Mouse (Mus musculus): ENCODE measurements around the gene Slc12a7. TPM values are rescaled to one million over a fixed set of nuclear protein-coding genes. Genes with fewer than 3 reads are reported as not detected.
"Not testable (repeated sequence)": the region's sequence is repeated elsewhere in the genome, so short reads cannot be mapped to it uniquely, and the experiment has no call there.

Gene Slc12a7
- polyA plus RNA-seq, 1 experiment: 53.9 TPM

- no peak overlapping the region for H3K4me3 ChIP-seq (ENCODE audit: insufficient read depth, low read length)
- no peak overlapping the region for H3K27ac ChIP-seq (ENCODE audit: insufficient read depth, low read depth, low read length)
- TF ChIP-seq CTCF (IDR thresholded peaks at IDR 0.05; ENCODE audit: low read depth, low read length) (no peak), POLR2A (IDR thresholded peaks at IDR 0.05; ENCODE audit: borderline replicate concordance, low read depth, low read length) (no peak)
- no peaks in the 10 kb centered on the region for H3K4me1 ChIP-seq (ENCODE audit: control insufficient read depth, insufficient read depth, low read length)
These were observed 33.2 kb upstream of the Slc12a7 start for GRCm38 (mm10) chr13:73699714-73700113.

- no peaks in the 10 kb centered on the region for H3K4me1 ChIP-seq (ENCODE audit: control insufficient read depth, insufficient read depth, low read length)
- no peak for TF ChIP-seq POLR2A (IDR thresholded peaks at IDR 0.05; ENCODE audit: borderline replicate concordance, low read depth, low read length)
- no peak overlapping the region for H3K4me3 ChIP-seq (ENCODE audit: insufficient read depth, low read length)
- H3K27ac ChIP-seq (ENCODE audit: insufficient read depth, low read depth, low read length): no peak overlapping the region
These were observed 32.3 kb upstream of the Slc12a7 start for GRCm38 (mm10) chr13:73700554-73700953.

- Histone ChIP-seq H3K4me3 (ENCODE audit: insufficient read depth, low read length) (no peak overlapping the region), H3K4me1 (ENCODE audit: control insufficient read depth, insufficient read depth, low read length) (no peaks in the 10 kb centered on the region), H3K27ac (ENCODE audit: insufficient read depth, low read depth, low read length) (no peak overlapping the region)
- TF ChIP-seq POLR2A (IDR thresholded peaks at IDR 0.05; ENCODE audit: borderline replicate concordance, low read depth, low read length) (no peak), CTCF (IDR thresholded peaks at IDR 0.05; ENCODE audit: low read depth, low read length) (no peak)
These were observed 31.6 kb upstream of the Slc12a7 start for GRCm38 (mm10) chr13:73701161-73701883.

- no peak for TF ChIP-seq POLR2A (IDR thresholded peaks at IDR 0.05; ENCODE audit: borderline replicate concordance, low read depth, low read length)
- TF ChIP-seq CTCF (IDR thresholded peaks at IDR 0.05; ENCODE audit: low read depth, low read length): no peak
- no peak overlapping the region for H3K4me3 ChIP-seq (ENCODE audit: insufficient read depth, low read length)
- no peak overlapping the region for H3K27ac ChIP-seq (ENCODE audit: insufficient read depth, low read depth, low read length)
These were observed 30.1 kb upstream of the Slc12a7 start for GRCm38 (mm10) chr13:73702776-73703175.

GRCm38 (mm10) chr13:73703486-73703885 lies 29.4 kb upstream of the Slc12a7 start:
- not testable (repeated sequence) for H3K4me3 ChIP-seq (ENCODE audit: insufficient read depth, low read length); H3K4me1 ChIP-seq (ENCODE audit: control insufficient read depth, insufficient read depth, low read length); H3K27ac ChIP-seq (ENCODE audit: insufficient read depth, low read depth, low read length)

More at GRCm38 (mm10) chr13:73702776-73703175, 30.1 kb upstream of the Slc12a7 start:
- H3K4me1 ChIP-seq (ENCODE audit: control insufficient read depth, insufficient read depth, low read length): no peaks in the 10 kb centered on the region

- Histone ChIP-seq H3K27ac (ENCODE audit: insufficient read depth, low read depth, low read length) (no peak within 1 kb of the TSS), H3K4me1 (ENCODE audit: control insufficient read depth, insufficient read depth, low read length) (no peaks in the 10 kb centered on the region), H3K4me3 (ENCODE audit: insufficient read depth, low read length) (no peak within 1 kb of the TSS)
- TF ChIP-seq CTCF (IDR thresholded peaks at IDR 0.05; ENCODE audit: low read depth, low read length): no peak
These were observed 28.1 kb upstream of the Slc12a7 start, which contains the start of gene Slc6a19 for GRCm38 (mm10) chr13:73704694-73705325. Slc6a19 (minus strand) TSS chr13:73704865.

- Histone ChIP-seq H3K4me3 (ENCODE audit: insufficient read depth, low read length) (no peak overlapping the region), H3K27ac (ENCODE audit: insufficient read depth, low read depth, low read length) (no peak overlapping the region), H3K4me1 (ENCODE audit: control insufficient read depth, insufficient read depth, low read length) (no peaks in the 10 kb centered on the region)
- no peak for TF ChIP-seq CTCF (IDR thresholded peaks at IDR 0.05; ENCODE audit: low read depth, low read length)
- TF ChIP-seq POLR2A (IDR thresholded peaks at IDR 0.05; ENCODE audit: borderline replicate concordance, low read depth, low read length): no peak
These were observed 23.4 kb upstream of the Slc12a7 start for GRCm38 (mm10) chr13:73709491-73709890.

- Histone ChIP-seq H3K4me1 (ENCODE audit: control insufficient read depth, insufficient read depth, low read length) (no peaks in the 10 kb centered on the region), H3K4me3 (ENCODE audit: insufficient read depth, low read length) (no peak overlapping the region), H3K27ac (ENCODE audit: insufficient read depth, low read depth, low read length) (no peak overlapping the region)
- TF ChIP-seq CTCF (IDR thresholded peaks at IDR 0.05; ENCODE audit: low read depth, low read length) (no peak), POLR2A (IDR thresholded peaks at IDR 0.05; ENCODE audit: borderline replicate concordance, low read depth, low read length) (no peak)
These were observed 21.7 kb upstream of the Slc12a7 start for GRCm38 (mm10) chr13:73711221-73711620.

- Histone ChIP-seq H3K4me1 (ENCODE audit: control insufficient read depth, insufficient read depth, low read length) (no peaks in the 10 kb centered on the region), H3K27ac (ENCODE audit: insufficient read depth, low read depth, low read length) (no peak overlapping the region), H3K4me3 (ENCODE audit: insufficient read depth, low read length) (no peak overlapping the region)
- TF ChIP-seq POLR2A (IDR thresholded peaks at IDR 0.05; ENCODE audit: borderline replicate concordance, low read depth, low read length) (no peak), CTCF (IDR thresholded peaks at IDR 0.05; ENCODE audit: low read depth, low read length) (no peak)
These were observed 21.1 kb upstream of the Slc12a7 start for GRCm38 (mm10) chr13:73711803-73712202.

GRCm38 (mm10) chr13:73712228-73712627 lies 20.7 kb upstream of the Slc12a7 start:
- Histone ChIP-seq H3K4me3 (ENCODE audit: insufficient read depth, low read length) (no peak overlapping the region), H3K27ac (ENCODE audit: insufficient read depth, low read depth, low read length) (no peak overlapping the region), H3K4me1 (ENCODE audit: control insufficient read depth, insufficient read depth, low read length) (no peaks in the 10 kb centered on the region)
- no peak for TF ChIP-seq POLR2A (IDR thresholded peaks at IDR 0.05; ENCODE audit: borderline replicate concordance, low read depth, low read length)
- TF ChIP-seq CTCF (IDR thresholded peaks at IDR 0.05; ENCODE audit: low read depth, low read length): no peak
